Mouse (Mus musculus): ENCODE measurements around the gene Spdef.

The Spdef gene

GRCm38 (mm10) chr17:27728770-27729169 lies at the start of gene Spdef:
TSS of gene Spdef (minus strand) at chr17:27728955.
- no peak for DNase-seq (ENCODE audit: low spot score in 2 of 2)

GRCm38 (mm10) chr17:27777823-27778222 lies 49.1 kb upstream of the Spdef start:
- no peak for DNase-seq (ENCODE audit: low spot score in 2 of 2)

- DNase-seq (ENCODE audit: low spot score in 2 of 2): no peak
Observed at GRCm38 (mm10) chr17:27774198-27774597, 45.4 kb upstream of the Spdef start.

- no peak for DNase-seq (ENCODE audit: low spot score in 2 of 2)
Observed at GRCm38 (mm10) chr17:27771616-27772015, 42.9 kb upstream of the Spdef start.

- DNase-seq (ENCODE audit: low spot score in 2 of 2): peak in 1 of 2 experiments; percentile 37
Observed at GRCm38 (mm10) chr17:27768817-27769542, 40.2 kb upstream of the Spdef start.

- DNase-seq (ENCODE audit: low spot score in 2 of 2): no peak
Observed at GRCm38 (mm10) chr17:27767543-27767942, 38.8 kb upstream of the Spdef start.

- no peak for DNase-seq (ENCODE audit: low spot score in 2 of 2)
Observed at GRCm38 (mm10) chr17:27767120-27767519, 38.4 kb upstream of the Spdef start.

GRCm38 (mm10) chr17:27765066-27765465 lies 36.3 kb upstream of the Spdef start:
- DNase-seq (ENCODE audit: low spot score in 2 of 2): no peak

GRCm38 (mm10) chr17:27764453-27764852 lies 35.7 kb upstream of the Spdef start:
- no peak for DNase-seq (ENCODE audit: low spot score in 2 of 2)

- DNase-seq (ENCODE audit: low spot score in 2 of 2): no peak
Observed at GRCm38 (mm10) chr17:27762884-27763283, 34.1 kb upstream of the Spdef start.

- peak; percentile 46 to 71 for DNase-seq (ENCODE audit: low spot score in 2 of 2)
Observed at GRCm38 (mm10) chr17:27761639-27762336, 33.0 kb upstream of the Spdef start.

GRCm38 (mm10) chr17:27760169-27760568 lies 31.4 kb upstream of the Spdef start:
- DNase-seq (ENCODE audit: low spot score in 2 of 2): no peak

- DNase-seq (ENCODE audit: low spot score in 2 of 2): no peak
Observed at GRCm38 (mm10) chr17:27751314-27752202, 22.8 kb upstream of the Spdef start.

GRCm38 (mm10) chr17:27750451-27750942 lies 21.7 kb upstream of the Spdef start:
- DNase-seq (ENCODE audit: low spot score in 2 of 2): no peak

- no peak for DNase-seq (ENCODE audit: low spot score in 2 of 2)
Observed at GRCm38 (mm10) chr17:27748123-27748522, 19.4 kb upstream of the Spdef start.

- no peak for DNase-seq (ENCODE audit: low spot score in 2 of 2)
Observed at GRCm38 (mm10) chr17:27746446-27746845, 17.7 kb upstream of the Spdef start.

- DNase-seq (ENCODE audit: low spot score in 2 of 2): no peak
Observed at GRCm38 (mm10) chr17:27740961-27741360, 12.2 kb upstream of the Spdef start.

GRCm38 (mm10) chr17:27734344-27735073 lies 5.8 kb upstream of the Spdef start:
- no peak for DNase-seq (ENCODE audit: low spot score in 2 of 2)

- DNase-seq (ENCODE audit: low spot score in 2 of 2): no peak
Observed at GRCm38 (mm10) chr17:27732694-27733093, 3.9 kb upstream of the Spdef start.

- DNase-seq (ENCODE audit: low spot score in 2 of 2): no peak
Observed at GRCm38 (mm10) chr17:27732152-27732551, 3.4 kb upstream of the Spdef start.

GRCm38 (mm10) chr17:27726527-27726926 lies 2.2 kb downstream of the Spdef start:
- DNase-seq (ENCODE audit: low spot score in 2 of 2): no peak

All from heart, adult 9 months (tissue).